Comparison of ENCODE assay signal across 9 mouse cellular contexts in genomic region chr9:42122441-42122840, GRCm38 (mm10). TPM values are rescaled to one million over a fixed set of nuclear protein-coding genes. Genes with fewer than 3 reads are reported as not detected.
DNase-seq lines count a peak whose midpoint lies in the region; ATAC-seq and TF ChIP-seq lines count a peak whose summit lies in the region.
"Had no signal": no experiment of that assay in that cellular context is flagged by ENCODE, and none has a peak within 500 bp of the region (broad histone marks: within the 10 kb centered on the region; RNA-seq: fewer than 3 reads in every experiment).

No protein-coding gene starts in this region.

- no peaks in the 10 kb centered on the region for H3K9me3 ChIP-seq in limb, embryonic 13.5 days
- no peaks in the 10 kb centered on the region for H3K9me3 ChIP-seq in stomach, embryonic 14.5 days (ENCODE audit: control insufficient read depth, low read depth, low read length)

- 77% methylated on average over 6 of the region's 6 CpGs for WGBS in limb, embryonic 13.5 days
- 79% methylated on average over 6 of the region's 6 CpGs for WGBS in stomach, embryonic 14.5 days

- peaks cover 14% of the 10 kb centered on the region for H3K4me1 ChIP-seq in limb, embryonic 13.5 days
- H3K4me1 ChIP-seq in stomach, embryonic 14.5 days (ENCODE audit: control insufficient read depth, insufficient read depth, low read length), result 0 out of 2 replicates have a peak, but pooled peaks cover 13% of the 10 kb centered on the region

- H3K4me3 ChIP-seq in gastrocnemius, adult 2 months, result peak overlapping the region; percentile 97
- H3K4me3 ChIP-seq in limb, embryonic 13.5 days, result no peak overlapping the region
- peak overlapping the region; percentile 78; the same call in 1 of the 2 replicates for H3K4me3 ChIP-seq in stomach, embryonic 14.5 days (ENCODE audit: low read depth, low read length)

- no peak for ATAC-seq in limb, embryonic 13.5 days (ENCODE audit: low FRiP score, low read depth)
- no peak for ATAC-seq in stomach, embryonic 14.5 days (ENCODE audit: insufficient number of reproducible peaks, insufficient read depth, low FRiP score, low read depth)

- H3K27me3 ChIP-seq in limb, embryonic 13.5 days, result peaks cover 37% of the 10 kb centered on the region
- H3K27me3 ChIP-seq in stomach, embryonic 14.5 days (ENCODE audit: control insufficient read depth, insufficient read depth, low read length), result no peaks in the 10 kb centered on the region

- H3K9ac ChIP-seq in limb, embryonic 13.5 days, result no peak overlapping the region
- H3K9ac ChIP-seq in stomach, embryonic 14.5 days (replicated peaks; ENCODE audit: low read depth, low read length), result no peak overlapping the region

- TF ChIP-seq CTCF in gastrocnemius, adult 2 months (IDR thresholded peaks at IDR 0.05), result no peak

- H3K4me2 ChIP-seq in limb, embryonic 13.5 days (replicated peaks), result peak overlapping the region; percentile 12; the same call in 1 of the 2 replicates
- H3K4me2 ChIP-seq in stomach, embryonic 14.5 days (replicated peaks; ENCODE audit: low read depth, low read length), result peak overlapping the region; percentile 97

- intact Hi-C loops in gastrocnemius, adult 2 months (cut with DNase I), result loop anchor here (5.0 kb wide), 3 partner anchors 35 to 125 kb away; no protein-coding TSS in a partner anchor
- intact Hi-C loops in left cerebral cortex, postnatal 36 days (cut with DNase I), result loop anchor here (5.0 kb wide), 2 partner anchors 40 to 65 kb away; no protein-coding TSS in a partner anchor

- no peak for DNase-seq in gastrocnemius, adult 2 months
- DNase-seq in gastrocnemius, postnatal 25 days, result no peak
- DNase-seq in lung, postnatal 36 days, result peak; percentile 39
- DNase-seq in lung, postnatal 14 days, result no peak
- no peak for DNase-seq in left cerebral cortex, postnatal 36 days (ENCODE audit: low spot score in 2 of 2)
- DNase-seq in embryo, embryonic 10 days (ENCODE audit: low spot score), result no peak
- DNase-seq: thymus, adult 2 months had no signal

- H3K36me3 ChIP-seq in limb, embryonic 13.5 days, result no peaks in the 10 kb centered on the region
- H3K36me3 ChIP-seq in stomach, embryonic 14.5 days (ENCODE audit: control insufficient read depth, insufficient read depth, low read length), result no peaks in the 10 kb centered on the region

- H3K27ac ChIP-seq in gastrocnemius, adult 2 months, result peak overlapping the region; percentile 89
- H3K27ac ChIP-seq in limb, embryonic 13.5 days, result no peak overlapping the region
- no peak overlapping the region for H3K27ac ChIP-seq in stomach, embryonic 14.5 days (ENCODE audit: low read length)

RNA-seq across cellular contexts. Expression of gene Sorl1, which starts 1.7 kb away (rescaled TPM):
- 10 to 100 TPM; 38.7 to 43.4 TPM for total RNA-seq in gastrocnemius, adult 2 months (2021)
- 10 to 100 TPM; 35.8 to 36.1 TPM for total RNA-seq in gastrocnemius, postnatal 25 days (2021)
- polyA plus RNA-seq in limb, embryonic 13.5 days (2015; fragmentation: Nextera tagmentation; extraction: Ambion mirVana), result 3.4 and 5.4 TPM in 2 replicates
- polyA plus RNA-seq in stomach, embryonic 14.5 days (2014; fragmentation: Nextera tagmentation; extraction: Ambion mirVana), result 15.5 and 16.7 TPM in 2 replicates
- 100 to 1,000 TPM; 205 to 221 TPM for total RNA-seq in left cerebral cortex, postnatal 36 days (2021)

Comparison
In these comparisons a context has a peak if more than half of its experiments do, and no peak if none do; other contexts are left out.
1. RNA of gene Sorl1, which starts 1.7 kb away (total RNA-seq): 205 to 221 TPM in left cerebral cortex, postnatal 36 days; 38.7 to 43.4 TPM in gastrocnemius, adult 2 months and 35.8 to 36.1 TPM in gastrocnemius, postnatal 25 days; every median in the first group is over 4 times any median in the second.